Mouse (Mus musculus) heart, embryonic 11.5 days (tissue): Measurements from ENCODE around the gene Urad. TPM values are rescaled to one million over a fixed set of nuclear protein-coding genes. Genes with fewer than 3 reads are reported as not detected.

ENCODE experiments used
- ATAC-seq: fragments of 200-750 bp; cut with Nextera tagmentation; replicated peaks from 2 replicates; pipeline ENCODE4 v1.8.0; 2017; ENCODE audit warnings: moderate library complexity; ENCODE audit not compliant: insufficient number of reproducible peaks, low FRiP score, low TSS enrichment
- H3K27ac ChIP-seq: fragments of 300-500 bp; sonication (generic); 2 replicates; pipeline ENCODE4 v1.5.1; 2014; ENCODE audit warnings: mild to moderate bottlenecking, low read depth, low read length
- H3K27me3 ChIP-seq: fragments of 300-500 bp; sonication (generic); 2 replicates; pipeline ENCODE4 v1.6.1; 2014; ENCODE audit warnings: mild to moderate bottlenecking, low read length, mixed read lengths; ENCODE audit not compliant: control insufficient read depth, insufficient read depth
- H3K36me3 ChIP-seq: fragments of 300-500 bp; sonication (generic); 2 replicates; pipeline ENCODE4 v1.6.1; 2014; ENCODE audit warnings: mild to moderate bottlenecking, low read length, moderate library complexity, mixed read lengths; ENCODE audit not compliant: control insufficient read depth, insufficient read depth
- H3K4me1 ChIP-seq: fragments of 300-500 bp; sonication (generic); 2 replicates; pipeline ENCODE4 v1.6.1; 2014; ENCODE audit warnings: low read length; ENCODE audit not compliant: control insufficient read depth, insufficient read depth
- H3K4me2 ChIP-seq: fragments of 300-500 bp; sonication (generic); 2 replicates; pipeline ENCODE4 v1.6.1; 2014; ENCODE audit warnings: mild to moderate bottlenecking, moderate library complexity
- H3K4me3 ChIP-seq: fragments of 300-500 bp; sonication (generic); 2 replicates; pipeline ENCODE4 v1.5.1; 2014; ENCODE audit warnings: low read depth, low read length
- H3K9ac ChIP-seq: fragments of 300-500 bp; sonication (generic); 2 replicates; pipeline ENCODE4 v1.6.1; 2014; ENCODE audit warnings: mild to moderate bottlenecking, low read depth, low read length, moderate library complexity
- H3K9me3 ChIP-seq: fragments of 300-500 bp; sonication (generic); replicated peaks from 2 replicates; pipeline ENCODE4 v1.6.1; 2016; ENCODE audit warnings: low read length; ENCODE audit not compliant: control insufficient read depth
- WGBS: fragments of 180-500 bp; shearing (Covaris S2); extraction: QIAGEN DNeasy Blood & Tissue Kit; methylation state at CpG from one replicate; pipeline ENCODE4 v1.1.7; 2014; ENCODE audit not compliant: insufficient replicate concordance; 5-methylcytosine and 5-hydroxymethylcytosine counted together
- polyA plus RNA-seq: library from polyadenylated mRNA; unstranded; fragments of >200 nt; fragmentation: Nextera tagmentation; extraction: Ambion mirVana; gene quantifications from 2 replicates; pipeline ENCODE4 v1.2.1, GENCODE M21; 2014

Gene Urad
- polyA plus RNA-seq, 1 experiment from 2014 or later: not detected

DNA sequence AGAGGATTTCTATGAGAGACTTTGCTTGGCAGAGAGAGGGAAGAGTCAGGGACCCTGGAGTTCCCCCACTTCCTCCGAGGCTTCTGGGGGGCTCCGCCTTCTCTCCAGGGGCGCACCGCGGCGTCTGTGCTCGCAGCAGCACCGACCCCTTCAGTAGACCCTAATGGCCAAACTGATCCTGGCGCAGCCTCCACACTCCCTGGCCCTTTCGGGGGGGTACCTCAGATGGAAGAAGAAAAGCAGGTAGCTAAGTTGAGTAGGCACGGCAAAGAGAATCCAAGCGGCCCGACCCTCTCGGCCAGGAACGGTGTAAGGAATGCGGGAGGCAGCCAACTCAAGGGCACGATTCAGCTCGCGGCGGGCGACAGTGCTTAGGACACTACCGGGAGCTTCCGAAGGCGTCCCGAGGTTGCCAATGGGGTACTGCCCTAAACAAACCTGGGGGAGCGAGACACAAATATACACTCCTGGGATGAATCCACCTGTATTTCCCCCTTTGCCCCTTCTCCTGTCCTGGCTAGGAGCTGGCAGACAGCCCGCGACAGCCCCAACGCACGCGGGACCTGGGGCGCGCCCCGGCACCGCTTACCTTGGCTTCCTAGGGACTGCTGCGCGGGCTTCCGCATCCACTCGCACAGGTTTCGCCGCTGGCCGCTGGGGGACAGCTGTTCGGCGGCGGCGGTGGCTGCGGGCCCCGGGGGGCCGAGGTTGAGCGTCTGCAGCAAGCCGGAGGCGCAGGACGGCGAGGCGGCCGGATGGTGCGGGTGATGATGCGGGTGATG lies 16.2 kb downstream of the Urad start:
- under 1% methylated on average over 58 of the region's 58 CpGs for WGBS
- Histone ChIP-seq H3K4me3 (peak overlapping the region; percentile 30), H3K36me3 (no peaks in the 10 kb centered on the region), H3K9me3 (no peaks in the 10 kb centered on the region), H3K27ac (no peak overlapping the region), H3K4me1 (0 out of 2 replicates have a peak, but pooled peaks cover 6% of the 10 kb centered on the region), H3K9ac (no peak overlapping the region), H3K4me2 (peak overlapping the region; percentile 34), H3K27me3 (peaks cover 100% of the 10 kb centered on the region)
- no peak for ATAC-seq

DNA sequence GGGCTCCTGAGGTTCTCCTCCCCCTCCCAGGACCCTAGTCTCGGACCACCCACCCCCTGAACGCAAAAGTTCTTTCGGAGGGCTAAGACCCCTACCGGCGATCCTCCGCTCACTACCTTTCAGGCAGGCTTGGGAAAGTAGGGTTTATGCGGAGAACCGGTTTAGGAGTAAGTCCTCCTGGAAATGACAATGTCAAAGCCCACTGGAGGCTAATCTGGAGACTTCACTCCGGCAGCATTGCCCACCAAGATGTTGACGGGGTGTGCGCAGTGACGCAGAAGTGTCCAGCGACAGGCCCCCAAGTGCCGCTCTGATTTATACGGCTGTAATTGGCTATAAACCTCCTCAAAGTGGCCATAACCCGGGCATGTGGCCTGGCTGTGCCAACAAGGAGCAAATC lies 17.1 kb downstream of the Urad start:
- H3K9me3 ChIP-seq: no peaks in the 10 kb centered on the region
- H3K4me1 ChIP-seq: 0 out of 2 replicates have a peak, but pooled peaks cover 6% of the 10 kb centered on the region
- no peaks in the 10 kb centered on the region for H3K36me3 ChIP-seq
- H3K27ac ChIP-seq: no peak overlapping the region
- no peak for ATAC-seq
- no peak overlapping the region for H3K4me2 ChIP-seq
- 0% methylated on average over 16 of the region's 16 CpGs for WGBS
- 0 out of 2 replicates have a peak overlapping the region, but pooled peaks have one; percentile 4 for H3K4me3 ChIP-seq
- H3K9ac ChIP-seq: no peak overlapping the region
- H3K27me3 ChIP-seq: peaks cover 99% of the 10 kb centered on the region

DNA sequence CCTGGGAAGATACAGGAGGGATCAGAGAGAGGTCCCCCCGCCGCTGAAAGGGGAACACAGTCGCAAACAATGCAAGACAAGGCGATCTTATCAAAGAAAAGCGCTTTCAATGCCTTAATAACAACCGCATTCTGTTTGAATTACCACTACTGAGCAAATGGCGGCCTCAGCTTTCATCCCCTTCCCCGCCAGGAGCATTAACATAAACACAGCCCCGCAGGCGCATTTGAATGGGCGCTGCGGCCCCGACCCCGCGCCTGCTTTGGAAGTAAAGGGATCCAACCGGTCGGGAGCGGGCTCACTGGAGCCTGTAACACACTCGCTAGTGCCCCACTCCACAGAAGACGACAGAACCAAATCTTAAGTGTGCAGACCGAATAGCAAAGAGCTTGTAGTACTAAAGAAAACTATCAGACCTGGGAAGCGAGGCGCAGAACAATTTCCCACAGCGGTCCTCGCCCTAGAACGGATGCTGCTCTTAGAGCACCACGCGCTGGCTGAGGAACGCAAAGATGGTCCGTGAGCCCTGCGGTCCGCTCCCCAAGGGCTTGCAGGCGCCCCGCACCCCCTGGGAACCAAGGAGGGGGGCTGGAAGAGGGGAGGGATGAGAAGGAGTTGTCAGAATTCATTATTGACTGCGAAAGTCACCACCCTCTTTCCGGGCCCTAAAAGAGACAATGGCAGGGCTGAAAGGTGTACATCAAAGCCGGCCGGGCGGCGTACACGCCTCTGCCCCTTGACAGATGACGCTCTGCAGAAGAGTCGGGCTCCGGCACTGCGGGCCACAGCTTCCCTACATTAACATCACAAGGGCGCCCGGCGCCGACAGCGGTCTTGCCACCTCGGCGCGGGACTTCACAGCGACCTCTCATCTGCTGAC lies 17.7 kb downstream of the Urad start:
- under 1% methylated on average over 54 of the region's 54 CpGs for WGBS
- Histone ChIP-seq H3K27me3 (peaks cover 99% of the 10 kb centered on the region), H3K4me2 (no peak overlapping the region), H3K36me3 (no peaks in the 10 kb centered on the region), H3K9ac (no peak overlapping the region), H3K27ac (no peak overlapping the region), H3K4me3 (0 out of 2 replicates have a peak overlapping the region, but pooled peaks have one; percentile 4), H3K4me1 (peaks cover 6% of the 10 kb centered on the region; the same call in 1 of the 2 replicates), H3K9me3 (no peaks in the 10 kb centered on the region)
- no peak for ATAC-seq

DNA sequence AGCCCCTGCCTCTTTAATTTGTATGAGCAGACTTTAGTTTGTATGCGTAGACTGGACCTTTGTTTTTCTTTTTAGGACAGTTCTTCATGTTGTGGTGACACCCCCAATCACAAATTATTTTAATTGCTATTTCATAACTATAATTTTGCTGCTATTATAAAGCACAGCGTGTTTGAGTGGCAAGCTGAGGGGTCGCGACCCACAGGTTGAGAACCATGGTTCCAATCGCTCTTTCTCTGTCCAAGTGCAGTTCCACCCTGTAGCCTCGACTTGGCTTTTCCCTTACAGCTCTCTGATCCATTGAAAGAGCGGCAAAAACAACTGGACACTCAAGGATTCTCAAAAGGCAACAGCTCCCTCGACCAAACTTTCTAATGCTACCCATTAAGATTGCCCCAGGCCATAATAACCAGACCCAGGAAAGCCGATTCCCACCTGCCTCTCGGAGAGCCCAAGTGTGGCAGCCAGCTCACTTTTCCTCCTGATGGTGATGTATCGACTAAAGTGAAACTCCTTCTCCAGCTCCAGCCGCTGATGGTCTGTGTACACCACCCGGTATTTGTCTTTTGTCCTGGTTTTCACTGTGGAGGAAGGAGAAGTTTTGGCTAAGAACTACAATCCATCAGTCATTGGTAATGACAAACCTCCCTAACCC lies 19.4 kb downstream of the Urad start:
- H3K27me3 ChIP-seq: peaks cover 98% of the 10 kb centered on the region
- no peak for ATAC-seq
- no peak overlapping the region for H3K9ac ChIP-seq

DNA sequence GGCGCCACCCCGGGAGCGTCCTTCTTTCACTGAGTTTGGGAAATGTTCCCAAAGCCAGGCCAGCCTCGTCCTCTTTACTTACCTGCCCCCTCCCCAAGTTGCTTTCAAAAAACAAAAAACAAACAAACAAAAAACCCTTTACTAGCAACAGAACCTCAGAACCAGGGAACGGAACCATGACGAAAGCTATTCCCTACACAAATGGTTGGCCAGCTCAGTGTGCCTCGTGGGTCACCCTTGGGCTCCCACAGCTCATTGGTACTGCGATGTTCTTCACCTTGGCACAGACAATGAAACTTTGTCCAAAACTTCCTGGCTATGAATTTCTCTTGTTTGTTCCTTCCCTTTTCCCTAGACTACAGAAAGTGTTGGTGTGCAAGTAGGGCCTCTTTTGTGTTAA lies 20.1 kb downstream of the Urad start:
- peaks cover 6% of the 10 kb centered on the region; the same call in 1 of the 2 replicates for H3K4me1 ChIP-seq
- no peaks in the 10 kb centered on the region for H3K9me3 ChIP-seq
- H3K4me2 ChIP-seq: no peak overlapping the region
- no peak overlapping the region for H3K4me3 ChIP-seq
- no peak overlapping the region for H3K27ac ChIP-seq
- H3K9ac ChIP-seq: no peak overlapping the region
- no peaks in the 10 kb centered on the region for H3K36me3 ChIP-seq
- H3K27me3 ChIP-seq: peaks cover 97% of the 10 kb centered on the region
- no peak for ATAC-seq
- WGBS: 3% methylated on average over 8 of the region's 8 CpGs

More for the DNA sequence above, 19.4 kb downstream of the Urad start:
- H3K36me3 ChIP-seq: no peaks in the 10 kb centered on the region
- no peaks in the 10 kb centered on the region for H3K9me3 ChIP-seq
- WGBS: 6% methylated on average over 13 of the region's 13 CpGs
- no peak overlapping the region for H3K27ac ChIP-seq
- H3K4me1 ChIP-seq: peaks cover 6% of the 10 kb centered on the region; the same call in 1 of the 2 replicates
- H3K4me3 ChIP-seq: no peak overlapping the region
- H3K4me2 ChIP-seq: no peak overlapping the region

DNA sequence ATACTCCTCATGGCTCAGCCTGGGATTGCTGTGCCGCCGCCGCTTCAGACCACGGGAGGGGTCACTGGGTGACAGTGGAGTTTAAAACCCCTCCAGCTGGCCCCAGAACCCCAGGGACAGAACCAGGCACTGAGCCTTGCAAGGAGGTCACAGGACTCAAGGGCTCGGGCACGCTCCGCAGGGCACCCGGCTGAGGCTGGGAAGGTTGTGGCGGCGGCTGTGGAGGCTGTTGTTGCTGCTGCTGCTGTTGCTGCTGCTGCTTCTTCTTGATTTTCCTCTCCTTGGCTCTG lies 20.5 kb downstream of the Urad start:
- Histone ChIP-seq H3K4me3 (no peak overlapping the region; the same call in 1 of the 2 replicates), H3K9ac (no peak overlapping the region), H3K27ac (no peak overlapping the region), H3K36me3 (no peaks in the 10 kb centered on the region), H3K4me1 (peaks cover 6% of the 10 kb centered on the region; the same call in 1 of the 2 replicates), H3K9me3 (no peaks in the 10 kb centered on the region), H3K27me3 (peaks cover 96% of the 10 kb centered on the region), H3K4me2 (no peak overlapping the region)
- ATAC-seq: no peak
- under 1% methylated on average over 10 of the region's 10 CpGs for WGBS

DNA sequence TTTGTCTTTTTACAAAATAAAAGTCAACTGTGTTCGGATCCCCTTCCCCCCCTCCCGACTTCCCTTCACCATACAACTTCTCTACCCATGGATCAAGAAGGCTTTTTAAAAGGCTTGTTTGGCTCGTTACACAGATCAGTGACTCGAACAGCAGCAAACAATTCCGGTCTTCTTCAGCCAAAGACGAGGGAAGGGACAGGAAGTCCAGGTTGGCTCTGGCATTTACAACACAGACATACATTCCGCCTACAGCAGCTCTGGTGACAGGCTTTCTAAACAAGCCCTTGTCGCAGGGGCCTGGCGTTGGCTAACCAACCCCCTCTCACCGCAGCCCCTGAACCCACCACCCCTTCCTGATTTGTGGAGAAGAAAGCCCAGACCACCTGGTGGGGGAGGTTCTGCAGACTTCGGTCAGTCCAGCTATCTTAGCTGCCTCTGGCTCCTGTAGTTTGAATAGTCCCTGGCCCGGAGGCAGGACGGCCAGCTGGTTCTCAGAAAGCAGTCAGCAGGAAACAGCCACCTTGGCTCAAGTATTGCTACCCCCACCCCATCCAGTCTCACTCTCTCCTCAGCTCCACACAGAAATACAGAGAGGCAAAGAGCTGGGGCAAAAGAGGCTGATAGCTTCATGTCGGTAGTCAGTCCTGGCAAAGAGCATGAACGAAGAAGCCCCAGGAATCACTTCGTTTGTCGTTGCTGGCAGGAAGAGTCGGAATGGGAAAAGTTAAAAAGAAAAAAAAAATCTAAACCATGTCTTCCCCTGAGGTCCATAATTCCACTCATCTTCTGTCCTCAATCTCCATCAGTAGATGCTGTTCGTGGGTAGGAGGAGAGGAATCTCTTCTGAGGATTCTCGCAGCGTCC lies 21.1 kb downstream of the Urad start:
- no peak for ATAC-seq
- Histone ChIP-seq H3K36me3 (no peaks in the 10 kb centered on the region), H3K4me2 (no peak overlapping the region), H3K27me3 (peaks cover 93% of the 10 kb centered on the region), H3K4me3 (no peak overlapping the region; the same call in 1 of the 2 replicates), H3K9me3 (no peaks in the 10 kb centered on the region), H3K4me1 (peaks cover 3% of the 10 kb centered on the region; the same call in 1 of the 2 replicates), H3K27ac (no peak overlapping the region), H3K9ac (no peak overlapping the region)
- 2% methylated on average over 21 of the region's 21 CpGs for WGBS
